Mouse (Mus musculus): Measurements from ENCODE around the gene P2rx5.

Gene P2rx5

GRCm38 (mm10) chr11:73172186-73172585 is 12.0 kb downstream of the P2rx5 start:
- intact Hi-C loops (cut with DNase I): no loop called here

- intact Hi-C loops (cut with DNase I): loop anchor here (5.0 kb wide), 1 partner anchor 38 kb away; the partner anchor contains the start of gene Haspin
These were observed 15.4 kb downstream of the P2rx5 start for GRCm38 (mm10) chr11:73175612-73176011.

- intact Hi-C loops (cut with DNase I): loop anchor here (5.0 kb wide), 1 partner anchor 39 kb away; the partner anchor contains the start of gene Haspin
These were observed 16.0 kb downstream of the P2rx5 start for GRCm38 (mm10) chr11:73176186-73176585.

- intact Hi-C loops (cut with DNase I): loop anchor here (5.0 kb wide), 1 partner anchor 40 kb away; the partner anchor contains the start of gene Haspin
These were observed 16.6 kb downstream of the P2rx5 start, which contains the start of the genes Emc6 and Tax1bp3 for GRCm38 (mm10) chr11:73176608-73177508. Gene Emc6 (minus strand): TSS chr11:73177037. Gene Tax1bp3 (plus strand): TSS chr11:73177083.

GRCm38 (mm10) chr11:73177509-73177875 is 17.3 kb downstream of the P2rx5 start:
- intact Hi-C loops (cut with DNase I): loop anchor here (5.0 kb wide), 1 partner anchor 40 kb away; the partner anchor contains the start of gene Haspin

- intact Hi-C loops (cut with DNase I): loop anchor here (5.0 kb wide), 1 partner anchor 41 kb away; the partner anchor contains the start of gene Haspin
These were observed 17.7 kb downstream of the P2rx5 start for GRCm38 (mm10) chr11:73177895-73178294.

GRCm38 (mm10) chr11:73185872-73186615 is 25.8 kb downstream of the P2rx5 start:
- intact Hi-C loops (cut with DNase I): no loop called here

GRCm38 (mm10) chr11:73187231-73187630 is 27.0 kb downstream of the P2rx5 start:
- intact Hi-C loops (cut with DNase I): no loop called here

- intact Hi-C loops (cut with DNase I): no loop called here
These were observed 32.8 kb downstream of the P2rx5 start for GRCm38 (mm10) chr11:73193047-73193446.

GRCm38 (mm10) chr11:73194444-73194843 is 34.2 kb downstream of the P2rx5 start:
- intact Hi-C loops (cut with DNase I): no loop called here

GRCm38 (mm10) chr11:73198190-73198589 is 38.0 kb downstream of the P2rx5 start:
- intact Hi-C loops (cut with DNase I): no loop called here

GRCm38 (mm10) chr11:73198603-73199229 is 38.5 kb downstream of the P2rx5 start, which contains the start of gene Ctns:
Gene Ctns (minus strand): TSS chr11:73199042.
- intact Hi-C loops (cut with DNase I): no loop called here

- intact Hi-C loops (cut with DNase I): no loop called here
These were observed 39.0 kb downstream of the P2rx5 start, which contains the start of gene Shpk for GRCm38 (mm10) chr11:73199230-73199712. Gene Shpk (plus strand): TSS chr11:73199460.

GRCm38 (mm10) chr11:73199879-73200278 is 39.7 kb downstream of the P2rx5 start:
- intact Hi-C loops (cut with DNase I): no loop called here

- intact Hi-C loops (cut with DNase I): no loop called here
These were observed 40.8 kb downstream of the P2rx5 start for GRCm38 (mm10) chr11:73201021-73201420.

GRCm38 (mm10) chr11:73201597-73201996 is 41.4 kb downstream of the P2rx5 start:
- intact Hi-C loops (cut with DNase I): no loop called here

GRCm38 (mm10) chr11:73203895-73204294 is 43.7 kb downstream of the P2rx5 start:
- intact Hi-C loops (cut with DNase I): no loop called here

- intact Hi-C loops (cut with DNase I): no loop called here
These were observed 45.0 kb downstream of the P2rx5 start for GRCm38 (mm10) chr11:73205194-73205593.

- intact Hi-C loops (cut with DNase I): no loop called here
These were observed 47.4 kb downstream of the P2rx5 start for GRCm38 (mm10) chr11:73207621-73208020.

GRCm38 (mm10) chr11:73213956-73214355 is 53.7 kb downstream of the P2rx5 start:
- intact Hi-C loops (cut with DNase I): no loop called here

- intact Hi-C loops (cut with DNase I): loop anchor here (10.0 kb wide), 1 partner anchor 1155 kb away; no protein-coding TSS in a partner anchor
These were observed 59.5 kb downstream of the P2rx5 start for GRCm38 (mm10) chr11:73219671-73220070.

All from adrenal gland (tissue).